Mouse (Mus musculus): ENCODE measurements around the gene Asl.

DNA sequence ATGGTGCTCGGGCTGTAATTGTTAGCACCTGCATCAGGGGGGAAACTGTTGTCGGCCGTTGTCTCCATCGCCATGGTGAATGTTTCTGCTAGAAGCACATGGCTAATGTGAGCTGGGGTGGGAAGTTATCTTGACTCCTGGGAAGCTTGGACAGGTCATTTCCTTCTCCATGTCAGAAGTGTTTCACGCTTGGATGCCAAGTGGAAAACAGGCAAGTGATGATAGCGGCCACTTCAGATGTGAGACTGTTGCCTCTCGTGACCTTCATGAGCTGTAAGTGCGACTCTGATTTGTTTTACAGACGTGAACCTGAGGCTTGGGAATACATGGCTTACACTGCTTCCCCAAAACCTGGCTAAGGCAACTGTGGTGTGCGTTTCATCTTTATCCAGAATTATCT lies 17.5 kb upstream of the Asl start:
- no peak for TF ChIP-seq CTCF (IDR thresholded peaks at IDR 0.05)
- no peak for TF ChIP-seq EP300 (IDR thresholded peaks at IDR 0.05)
